In genomic region chr15:10228636-10229035, GRCm38 (mm10) we compare ENCODE assay signal across 24 mouse cellular contexts. TPM values are rescaled to one million over a fixed set of nuclear protein-coding genes. Genes with fewer than 3 reads are reported as not detected.
"Had no signal": no experiment of that assay in that cellular context is flagged by ENCODE, and none has a peak within 500 bp of the region (broad histone marks: within the 10 kb centered on the region; RNA-seq: fewer than 3 reads in every experiment).

No protein-coding gene starts in this region.

- H3K9me3 ChIP-seq: heart, embryonic 10.5 days; heart, embryonic 12.5 days; hindbrain, embryonic 10.5 days; hindbrain, embryonic 12.5 days; limb, embryonic 13.5 days; limb, embryonic 15.5 days; liver, embryonic 12.5 days had no signal

- ATAC-seq: forebrain, embryonic 16.5 days; hindbrain, embryonic 16.5 days; intestine, embryonic 16.5 days; liver, embryonic 12.5 days had no signal

- H3K27ac ChIP-seq: gastrocnemius, adult 2 months; heart, embryonic 10.5 days; hindbrain, embryonic 10.5 days; hindbrain, embryonic 12.5 days; hindbrain, embryonic 14.5 days; kidney, postnatal 0 days; limb, embryonic 13.5 days; limb, embryonic 15.5 days; liver, embryonic 12.5 days; liver, embryonic 14.5 days had no signal

- H3K9ac ChIP-seq: heart, embryonic 12.5 days; hindbrain, embryonic 12.5 days; hindbrain, embryonic 14.5 days; limb, embryonic 13.5 days; limb, embryonic 15.5 days; liver, embryonic 12.5 days; liver, embryonic 14.5 days had no signal

- H3K4me1 ChIP-seq: heart, embryonic 10.5 days; heart, embryonic 12.5 days; hindbrain, embryonic 10.5 days; hindbrain, embryonic 12.5 days; limb, embryonic 13.5 days; limb, embryonic 15.5 days; liver, embryonic 12.5 days had no signal

- H3K27me3 ChIP-seq: heart, embryonic 12.5 days; hindbrain, embryonic 12.5 days; limb, embryonic 13.5 days; limb, embryonic 15.5 days; liver, embryonic 12.5 days had no signal

- H3K4me2 ChIP-seq: heart, embryonic 12.5 days; hindbrain, embryonic 12.5 days; hindbrain, embryonic 14.5 days; limb, embryonic 13.5 days; limb, embryonic 15.5 days; liver, embryonic 12.5 days had no signal

- H3K36me3 ChIP-seq: heart, embryonic 10.5 days; heart, embryonic 12.5 days; hindbrain, embryonic 10.5 days; hindbrain, embryonic 12.5 days; limb, embryonic 13.5 days; limb, embryonic 15.5 days; liver, embryonic 12.5 days had no signal

- H3K4me3 ChIP-seq: gastrocnemius, adult 2 months; heart, embryonic 10.5 days; heart, embryonic 12.5 days; hindbrain, embryonic 10.5 days; hindbrain, embryonic 12.5 days; limb, embryonic 13.5 days; limb, embryonic 15.5 days; liver, embryonic 12.5 days had no signal

- DNase-seq: gastrocnemius, adult 2 months; gastrocnemius, postnatal 10 days; gastrocnemius, postnatal 25 days; heart, adult 18-20 months; heart, postnatal 10 days; heart, postnatal 4 days; kidney, adult 8-10 months; layer of hippocampus, adult 9-11 months; layer of hippocampus, postnatal 36 days; left cerebral cortex, postnatal 4 days had no signal

RNA-seq across cellular contexts. Expression of gene Prlr, which starts 51.6 kb away (rescaled TPM):
- total RNA-seq: granulocyte monocyte progenitor cell, adult 5-6 weeks had no signal
